Mouse (Mus musculus) brain, embryonic 14.5 days (tissue): ENCODE data around the gene Podxl2.

Experiments used
- CTCF ChIP-seq: fragments of 200-500 bp; IDR thresholded peaks from 2 replicates; pipeline ENCODE4 v1.5.1; 2012; ENCODE audit warnings: inconsistent platforms, mild to moderate bottlenecking, moderate library complexity, borderline replicate concordance; ENCODE audit not compliant: insufficient read depth, insufficient read length; ENCODE audit errors: extremely low read depth
- POLR2A ChIP-seq: fragments of 200-500 bp; IDR thresholded peaks from 2 replicates; pipeline ENCODE4 v1.6.1; 2012; ENCODE audit warnings: mild to moderate bottlenecking, inconsistent platforms, borderline replicate concordance; ENCODE audit not compliant: poor library complexity, insufficient read depth, insufficient read length, severe bottlenecking; ENCODE audit errors: extremely low read depth

GRCm38 (mm10) chr6:88890832-88891231 lies 16.0 kb upstream of the Podxl2 start:
- TF ChIP-seq CTCF (no peak), POLR2A (no peak)
